Mouse (Mus musculus): ENCODE measurements around the gene Rab39. TPM values are rescaled to one million over a fixed set of nuclear protein-coding genes. Genes with fewer than 3 reads are reported as not detected.

Gene Rab39
- 0.52 and 0.53 TPM in 2 replicates for polyA plus RNA-seq (2012; rRNA removed; ENCODE audit: low replicate concordance)

DNA sequence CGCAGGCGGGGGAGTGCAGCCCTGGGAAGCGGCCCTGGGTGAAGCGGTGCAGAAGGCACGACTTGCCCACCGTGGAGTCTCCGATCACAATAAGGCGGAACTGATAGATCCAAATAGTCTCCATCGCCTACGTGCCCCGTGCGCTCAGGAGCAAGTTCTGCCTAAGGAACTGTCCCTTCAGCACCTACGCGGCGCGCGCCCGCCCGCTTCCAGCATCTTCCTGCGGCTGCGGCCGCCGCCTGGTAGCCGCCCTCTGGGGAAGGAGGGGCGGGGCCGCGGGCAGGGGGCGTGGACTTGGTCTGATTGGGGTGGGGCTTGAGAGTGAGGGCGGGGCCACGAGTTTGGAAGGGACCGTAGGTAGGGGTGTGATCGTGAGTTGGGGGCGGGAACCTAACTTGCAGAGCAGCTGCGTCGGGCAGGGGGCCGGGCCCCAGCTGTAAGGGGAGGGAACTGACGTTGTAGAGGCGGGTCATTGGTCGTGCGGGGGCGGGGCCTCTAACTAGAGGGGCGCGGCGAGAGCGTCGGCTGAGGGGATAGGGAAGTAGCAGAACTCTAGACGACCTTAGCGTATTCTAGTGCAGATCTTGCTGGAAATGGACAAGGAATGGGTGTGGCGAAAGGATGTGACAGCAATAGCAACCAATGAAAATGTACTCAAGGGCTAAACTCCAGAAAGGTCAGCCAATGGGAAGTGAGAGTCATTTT is at the start of gene Rab39:
Rab39 (minus strand) TSS at position 241 of the 705 bp plus-strand sequence.

DNA sequence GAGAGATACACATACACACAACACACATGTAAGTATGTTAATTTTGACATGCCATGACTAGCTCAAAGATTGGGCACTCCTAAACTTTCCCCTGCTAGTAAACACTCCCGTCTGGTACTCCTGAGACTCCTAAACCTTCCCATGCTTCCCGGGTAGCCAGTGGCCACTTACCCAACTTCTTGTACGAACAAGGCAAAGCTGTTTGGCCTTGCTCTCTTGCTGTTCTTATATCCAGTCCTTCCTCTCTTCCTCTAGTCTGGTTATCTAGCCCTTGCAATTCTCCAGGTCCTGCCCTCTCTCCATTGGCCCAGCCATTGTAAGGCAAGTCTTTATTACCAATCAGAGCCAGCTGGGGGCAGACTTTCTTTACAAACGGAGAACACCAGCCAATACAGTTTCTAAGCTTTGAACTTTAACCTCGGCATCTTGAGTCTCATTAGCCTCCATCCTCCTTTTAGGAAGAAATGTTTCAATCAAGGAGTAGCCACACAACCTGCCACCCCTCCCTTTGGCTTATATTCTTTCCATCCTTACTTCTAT is 36.3 kb downstream of the Rab39 start, which contains the start of gene Cul5:
Cul5 (minus strand) TSS at position 335 of the 540 bp plus-strand sequence.

Other genes starting within 250 kb of the Rab39 start
- gene Atm, start 169.5 kb downstream of the Rab39 start, polyA plus RNA-seq (2012; rRNA removed; ENCODE audit: low replicate concordance), result 1.1 and 3.7 TPM in 2 replicates
- 1.8 and 4.3 TPM in 2 replicates for gene Npat, start 169.2 kb downstream of the Rab39 start, polyA plus RNA-seq (2012; rRNA removed; ENCODE audit: low replicate concordance)
- 42.4 and 69.2 TPM in 2 replicates for gene Acat1, start 95.8 kb downstream of the Rab39 start, polyA plus RNA-seq (2012; rRNA removed; ENCODE audit: low replicate concordance)
- gene Cul5, start 36.2 kb downstream of the Rab39 start, polyA plus RNA-seq (2012; rRNA removed; ENCODE audit: low replicate concordance), result 5.1 and 7.3 TPM in 2 replicates
- 1.5 and 1.6 TPM in 2 replicates for gene Slc35f2, start 65.3 kb upstream of the Rab39 start, polyA plus RNA-seq (2012; rRNA removed; ENCODE audit: low replicate concordance)
- gene Sln, start 143.9 kb upstream of the Rab39 start, polyA plus RNA-seq (2012; rRNA removed; ENCODE audit: low replicate concordance), result 12.4 TPM in 1 of 2 replicates, not detected in the other